In genomic region chr9:20909948-20910347, GRCm38 (mm10) we compare ENCODE assay signal across 16 mouse cellular contexts. TPM values are rescaled to one million over a fixed set of nuclear protein-coding genes. Genes with fewer than 3 reads are reported as not detected.
A peak's percentile ranks its signal among the peaks of the same experiment; 100 is the strongest.
DNase-seq lines count a peak whose midpoint lies in the region; ATAC-seq lines count a peak whose summit lies in the region.
"Had no signal": no experiment of that assay in that cellular context is flagged by ENCODE, and none has a peak within 500 bp of the region (broad histone marks: within the 10 kb centered on the region; RNA-seq: fewer than 3 reads in every experiment).

No protein-coding gene starts in this region.

- intact Hi-C loops in heart, postnatal 10 days (cut with DNase I): no loop called here

- peak; percentile 74 for ATAC-seq in frontal cortex, adult (ENCODE audit: low TSS enrichment)
- ATAC-seq: midbrain, embryonic 13.5 days had no signal

- no peak for DNase-seq in frontal cortex, postnatal 25 days (ENCODE audit: low spot score in 2 of 2)
- peak; percentile 52 to 53 for DNase-seq in heart, postnatal 10 days
- no peak for DNase-seq in heart, adult 8-10 months (ENCODE audit: low spot score)
- peak; percentile 37 to 65 for DNase-seq in lung, adult 18-20 months
- no peak for DNase-seq in lung, postnatal 10 days
- DNase-seq in brain, adult 2 months (ENCODE audit: low read depth, low spot score): peak; percentile 71
- no peak for DNase-seq in cerebellum, adult 9-10 months
- DNase-seq: adrenal gland, postnatal 25 days; cerebellum, postnatal 10 days; gastrocnemius, postnatal 25 days; kidney, adult 2 months; left cerebral cortex, postnatal 4 days; right cerebral cortex, postnatal 25 days; thymus, postnatal 36 days had no signal

RNA-seq across cellular contexts. Expression of gene Eif3g, which starts 11.5 kb away (rescaled TPM):
- total RNA-seq in heart, postnatal 10 days (2021): 100 to 1,000 TPM; 109 to 113 TPM
- 100 to 1,000 TPM; 106 to 121 (median 110) TPM for total RNA-seq in heart, adult 8-10 months (2022)

RNA-seq across cellular contexts. Expression of gene Ppan, which starts 22.0 kb away (rescaled TPM):
- 10 to 100 TPM; 13.2 to 13.9 TPM for total RNA-seq in heart, postnatal 10 days (2021)
- 1 to 10 TPM; 7.0 to 7.4 (median 7.1) TPM for total RNA-seq in heart, adult 8-10 months (2022)

RNA-seq across cellular contexts. Expression of gene Angptl6, which starts 30.4 kb away (rescaled TPM):
- 1 to 10 TPM; 1.7 to 1.8 TPM for total RNA-seq in heart, postnatal 10 days (2021)
- 1 to 10 TPM; 3.7 to 5.7 (median 4.8) TPM for total RNA-seq in heart, adult 8-10 months (2022)

RNA-seq across cellular contexts. Expression of gene A230050P20Rik, which starts 41.5 kb away (rescaled TPM):
- total RNA-seq in heart, postnatal 10 days (2021): 1 to 10 TPM; 6.5 to 7.2 TPM
- 1 to 10 TPM; 3.4 to 6.0 (median 4.8) TPM for total RNA-seq in heart, adult 8-10 months (2022)

RNA-seq across cellular contexts. Expression of gene Dnmt1, which starts 49.7 kb away (rescaled TPM):
- 10 to 100 TPM; 28.9 to 30.6 TPM for total RNA-seq in heart, postnatal 10 days (2021)
- 10 to 100 TPM; 10.8 to 14.5 (median 12.3) TPM for total RNA-seq in heart, adult 8-10 months (2022)

Comparison
In these comparisons a context has a peak if more than half of its experiments do, and no peak if none do; other contexts are left out.
1. DNase-seq: peak in heart, postnatal 10 days (2 of 2), lung, adult 18-20 months (2 of 2) and brain, adult 2 months (single experiment); none in frontal cortex, postnatal 25 days (0 of 2), heart, adult 8-10 months (single experiment), lung, postnatal 10 days (single experiment) and cerebellum, adult 9-10 months (single experiment).